Mouse (Mus musculus) hindbrain, embryonic 14.5 days (tissue): Measurements from ENCODE around the gene Gm7145. TPM values are rescaled to one million over a fixed set of nuclear protein-coding genes. Genes with fewer than 3 reads are reported as not detected.
"Not testable (repeated sequence)": the region's sequence is repeated elsewhere in the genome, so short reads cannot be mapped to it uniquely, and the experiment has no call there.

Experiments
- ATAC-seq: fragments of 200-750 bp; cut with Nextera tagmentation; 2 replicates; pipeline ENCODE4 v1.8.0; 2017; ENCODE audit warnings: moderate number of reproducible peaks, mild to moderate bottlenecking, moderate TSS enrichment, moderate library complexity; ENCODE audit not compliant: low FRiP score
- DNase-seq: peaks from one replicate; pipeline ENCODE4 v3.0.0-alpha.2; 2015; ENCODE audit warnings: low spot score
- H3K27ac ChIP-seq: fragments of 300-500 bp; sonication (generic); 2 replicates; pipeline ENCODE4 v1.5.1; 2014; ENCODE audit warnings: mild to moderate bottlenecking, moderate library complexity
- H3K27me3 ChIP-seq: fragments of 300-500 bp; sonication (generic); 2 replicates; pipeline ENCODE4 v1.6.1; 2014; ENCODE audit warnings: mild to moderate bottlenecking, low read length, mixed read lengths; ENCODE audit not compliant: control insufficient read depth, insufficient read depth
- H3K36me3 ChIP-seq: fragments of 300-500 bp; sonication (generic); replicated peaks from 2 replicates; pipeline ENCODE4 v1.6.1; 2014; ENCODE audit not compliant: control insufficient read depth, insufficient read depth
- H3K4me1 ChIP-seq: fragments of 300-500 bp; sonication (generic); replicated peaks from 2 replicates; pipeline ENCODE4 v1.6.1; 2014; ENCODE audit warnings: antibody characterized with exemption, low read length, mixed read lengths; ENCODE audit not compliant: control insufficient read depth, insufficient read depth
- H3K4me2 ChIP-seq: fragments of 300-500 bp; sonication (generic); replicated peaks from 2 replicates; pipeline ENCODE4 v1.6.1; 2014; ENCODE audit warnings: mild to moderate bottlenecking, moderate library complexity
- H3K4me3 ChIP-seq: fragments of 300-500 bp; sonication (generic); replicated peaks from 2 replicates; pipeline ENCODE4 v1.5.1; 2014; ENCODE audit warnings: mild to moderate bottlenecking, low read length
- H3K9ac ChIP-seq: fragments of 300-500 bp; sonication (generic); 2 replicates; pipeline ENCODE4 v1.6.1; 2014
- H3K9me3 ChIP-seq: fragments of 300-500 bp; sonication (generic); 2 replicates; pipeline ENCODE4 v1.6.1; 2016; ENCODE audit warnings: low read length; ENCODE audit not compliant: control insufficient read depth
- whole genome bisulfite sequencing: fragments of 180-500 bp; shearing (Covaris S2); extraction: QIAGEN DNeasy Blood & Tissue Kit; methylation state at CpG from one replicate; pipeline ENCODE4 v1.1.7; 2014; 5-methylcytosine and 5-hydroxymethylcytosine counted together
- polyA plus RNA-seq: library from polyadenylated mRNA; unstranded; fragments of >200 nt; fragmentation: Nextera tagmentation; extraction: Ambion mirVana; gene quantifications from 2 replicates; pipeline ENCODE4 v1.2.1, GENCODE M21; 2014

Gm7145 gene
- not detected in 2 replicates for polyA plus RNA-seq

GRCm38 (mm10) chr1:117965639-117966038, at the start of gene Gm7145:
Gene Gm7145, plus strand, starts transcription at chr1:117965939.
- H3K4me3 ChIP-seq, result no peak within 1 kb of the TSS
- no peak within 1 kb of the TSS for H3K9ac ChIP-seq
- WGBS, result 78% methylated on average over 4 of the region's 4 CpGs
- DNase-seq (no peak), ATAC-seq (no peak)
- H3K36me3 ChIP-seq, result no peaks in the 10 kb centered on the region
- H3K4me1 ChIP-seq, result no peaks in the 10 kb centered on the region
- 0 out of 2 replicates have a peak, but pooled peaks cover 4% of the 10 kb centered on the region for H3K9me3 ChIP-seq
- H3K27ac ChIP-seq, result no peak within 1 kb of the TSS
- H3K27me3 ChIP-seq, result no peaks in the 10 kb centered on the region
- no peak within 1 kb of the TSS for H3K4me2 ChIP-seq

- not testable (repeated sequence) for H3K27ac ChIP-seq, H3K27me3 ChIP-seq, ATAC-seq, H3K4me3 ChIP-seq, H3K36me3 ChIP-seq, DNase-seq, H3K9me3 ChIP-seq, H3K4me2 ChIP-seq, H3K4me1 ChIP-seq, H3K9ac ChIP-seq
- WGBS, result 80% methylated on average over 1 of the region's 1 CpGs
Observed at GRCm38 (mm10) chr1:117927715-117928114, 38.0 kb upstream of the Gm7145 start, which contains the start of gene Gm28168. Gene Gm28168, plus strand, starts transcription at chr1:117928015.

DNA sequence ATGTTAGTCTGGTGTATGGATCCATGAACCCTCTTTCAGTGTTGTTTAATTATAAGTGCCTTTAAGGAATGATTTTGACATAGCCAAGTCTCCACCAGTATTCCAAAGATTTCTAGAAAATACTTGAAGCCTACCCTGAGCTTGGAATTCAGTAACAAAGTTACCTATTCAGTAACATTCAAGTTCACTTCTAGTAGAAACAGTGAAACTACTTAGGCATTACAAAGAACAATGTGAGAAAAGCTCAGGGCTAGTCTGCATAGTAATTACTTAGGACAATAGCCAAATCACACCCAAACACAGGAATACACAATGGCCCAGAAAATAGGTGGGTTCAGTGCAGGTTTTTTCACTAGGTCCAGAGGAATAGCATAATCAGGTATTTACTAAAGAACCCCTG, 38.1 kb downstream of the Gm7145 start:
- H3K36me3 ChIP-seq, H3K9me3 ChIP-seq, ATAC-seq, H3K4me1 ChIP-seq, H3K27ac ChIP-seq, H3K9ac ChIP-seq, H3K27me3 ChIP-seq, H3K4me2 ChIP-seq, DNase-seq, H3K4me3 ChIP-seq: not testable (repeated sequence)

GRCm38 (mm10) chr1:118012736-118013135, 47.0 kb downstream of the Gm7145 start:
- H3K36me3 ChIP-seq, H3K4me1 ChIP-seq, H3K27ac ChIP-seq, ATAC-seq, H3K27me3 ChIP-seq, H3K4me2 ChIP-seq, H3K4me3 ChIP-seq, H3K9me3 ChIP-seq, DNase-seq, H3K9ac ChIP-seq: not testable (repeated sequence)
- 31% methylated on average over 8 of the region's 8 CpGs for WGBS

Other genes starting within 250 kb of the Gm7145 start
- not detected in 2 replicates for gene B020011L13Rik, start 184.8 kb upstream of the Gm7145 start, polyA plus RNA-seq
- not detected in 2 replicates for gene Gm28360, start 135.9 kb upstream of the Gm7145 start, polyA plus RNA-seq
- gene Gm28168, start 37.9 kb upstream of the Gm7145 start, polyA plus RNA-seq, result not detected in 2 replicates
- 0.48 and 0.87 TPM in 2 replicates for gene Gm29106, start 210.6 kb downstream of the Gm7145 start, polyA plus RNA-seq